Mouse (Mus musculus) ZHBTc4 (cell line): Measurements from ENCODE around the gene Ntn1.

ENCODE experiments used
- DNase-seq: peaks from one replicate; pipeline ENCODE4 v3.0.0-alpha.2; 2011; ENCODE audit warnings: low read depth, low spot score

The Ntn1 gene

DNA sequence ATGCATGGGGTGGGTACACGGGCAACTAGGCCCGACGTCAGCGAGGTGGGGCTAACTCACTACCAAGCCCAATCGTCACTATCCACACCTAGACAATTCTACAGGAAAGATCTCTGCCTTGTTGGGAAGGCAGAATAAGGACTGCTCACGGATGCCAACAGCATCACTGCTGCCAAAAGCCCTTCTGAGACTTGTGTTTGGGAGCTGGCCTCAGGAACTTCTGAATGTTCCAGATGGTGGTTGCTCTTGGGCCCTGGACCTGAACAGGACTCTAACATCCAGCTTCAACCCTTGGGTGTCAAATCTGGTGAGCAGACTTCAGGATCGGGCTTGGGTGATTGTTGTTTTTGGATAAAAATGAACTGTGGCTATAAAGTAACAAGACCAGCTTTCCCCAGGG is 61.3 kb downstream of the Ntn1 start:
- DNase-seq = no peak

- DNase-seq = no peak
Measured at GRCm38 (mm10) chr11:68331676-68332265, 68.9 kb downstream of the Ntn1 start.

DNA sequence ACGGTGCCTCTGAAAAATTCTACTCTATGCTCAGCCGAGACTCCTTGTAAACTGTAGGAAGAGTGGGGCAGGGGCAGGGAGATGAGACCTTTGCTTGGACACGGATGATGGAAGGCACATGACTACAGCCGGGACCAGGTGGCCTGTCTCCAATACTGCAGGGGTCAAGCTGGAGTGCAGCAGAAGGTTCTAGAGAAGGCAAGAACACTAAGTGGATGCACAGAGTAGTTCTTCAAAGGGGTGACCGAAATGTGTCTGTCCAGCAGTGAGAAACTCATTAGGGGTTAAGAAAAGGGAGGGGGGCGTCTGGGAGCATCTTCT is 69.5 kb downstream of the Ntn1 start:
- no peak for DNase-seq

DNA sequence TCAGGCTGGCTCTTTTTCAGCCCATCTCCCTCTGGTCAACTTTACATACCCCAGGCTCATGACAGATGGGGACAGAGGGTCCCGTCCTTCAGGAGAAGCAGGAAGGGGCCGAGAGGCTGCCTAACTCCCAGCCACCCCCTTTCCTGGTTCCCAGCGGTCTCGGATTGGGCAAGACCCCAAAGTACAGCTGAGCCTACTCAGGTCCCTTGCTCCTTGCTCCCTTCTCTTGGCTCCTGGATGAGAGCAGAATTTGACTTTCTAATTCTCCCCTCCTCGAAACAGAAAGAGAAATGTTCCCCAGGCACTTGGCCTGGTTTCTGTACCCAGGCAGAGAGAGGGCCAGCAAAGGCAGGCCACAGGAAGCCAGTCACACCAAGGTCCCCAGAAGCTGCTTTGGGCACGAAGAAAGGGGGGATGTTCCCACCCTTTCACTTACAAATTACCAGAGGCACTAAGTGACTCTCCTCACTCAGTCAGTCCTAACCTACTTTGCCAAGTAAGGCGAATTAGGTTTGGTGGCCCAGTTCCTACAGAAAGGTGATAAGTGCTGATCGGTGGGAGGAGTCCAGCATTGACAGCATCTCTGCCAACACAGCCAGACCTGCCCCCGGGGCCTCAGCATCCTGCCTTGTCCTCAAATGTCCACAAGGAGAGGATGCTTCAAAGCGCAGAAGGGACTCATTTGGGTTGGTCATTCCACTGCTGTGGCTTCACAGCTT is 70.1 kb downstream of the Ntn1 start:
- DNase-seq = no peak

DNA sequence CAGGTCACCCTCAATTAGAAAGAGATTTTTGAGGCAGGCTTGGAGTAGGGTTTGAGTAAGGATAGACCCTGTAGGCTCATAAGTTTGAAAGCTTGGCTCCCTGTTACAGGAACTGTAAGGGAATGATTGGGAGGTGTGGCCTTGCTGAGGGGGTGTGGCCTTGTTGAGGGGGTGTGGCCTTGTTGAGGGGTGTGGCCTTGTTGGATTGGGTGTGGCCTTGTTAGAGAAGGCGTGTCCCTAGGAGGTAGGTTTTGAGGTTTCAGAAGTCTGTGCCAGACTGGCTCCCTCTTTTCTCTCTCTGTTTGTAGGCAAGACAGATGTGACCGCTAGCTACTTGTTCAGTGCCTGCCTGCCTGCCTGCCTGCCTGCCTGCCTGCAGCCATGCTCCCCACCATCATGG is 75.8 kb downstream of the Ntn1 start:
- peak; percentile 83 for DNase-seq

DNA sequence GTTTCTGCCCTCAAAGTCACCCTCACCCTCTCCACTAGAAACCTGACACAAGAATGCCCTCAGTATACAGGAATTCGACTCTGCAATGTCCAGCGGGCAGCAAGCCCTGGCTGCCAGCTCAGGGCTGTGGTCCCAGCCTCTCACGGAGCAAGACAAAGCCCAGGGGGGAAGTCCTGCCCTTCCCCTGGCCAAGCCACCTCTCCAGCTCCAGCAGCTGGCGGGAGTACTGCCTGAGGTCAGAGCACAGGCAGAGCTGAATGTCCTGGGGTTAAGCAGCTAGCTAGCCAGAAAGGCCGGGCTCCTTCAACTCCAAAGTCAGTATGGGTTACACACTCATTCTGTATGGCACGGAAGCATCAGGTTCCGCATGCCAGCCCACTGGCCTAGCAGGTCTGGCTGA is 79.2 kb downstream of the Ntn1 start:
- no peak for DNase-seq

DNA sequence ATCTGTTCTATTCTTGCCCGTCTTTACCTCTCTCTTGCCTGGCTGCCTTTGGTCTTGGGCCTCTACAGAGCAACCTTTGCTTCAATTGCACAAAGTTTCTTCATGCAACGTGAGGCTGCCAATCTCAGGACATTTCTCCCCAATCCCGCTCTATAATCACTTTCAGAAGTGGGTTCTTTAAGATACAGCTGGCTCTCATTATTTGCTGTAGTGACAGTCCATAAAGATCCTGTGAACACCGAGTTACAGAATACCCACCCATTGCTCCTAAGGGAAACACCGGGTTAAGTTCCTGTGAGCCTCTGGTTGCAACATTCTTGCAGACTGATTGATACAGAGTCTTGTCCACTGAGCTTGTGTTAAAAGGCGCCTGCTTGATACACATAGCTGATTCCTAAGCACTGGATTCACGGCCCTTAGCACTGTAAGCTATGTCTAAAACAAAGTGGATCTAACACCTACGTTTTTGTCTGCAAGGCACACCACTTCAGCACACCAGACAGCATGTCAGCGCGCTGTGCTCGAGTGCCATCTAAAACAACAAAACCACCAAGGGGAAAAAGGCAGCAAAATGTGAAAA is 85.0 kb downstream of the Ntn1 start:
- no peak for DNase-seq

- no peak for DNase-seq
Measured at GRCm38 (mm10) chr11:68313861-68314260, 86.8 kb downstream of the Ntn1 start.

GRCm38 (mm10) chr11:68313065-68313464 is 87.6 kb downstream of the Ntn1 start:
- DNase-seq = no peak

DNA sequence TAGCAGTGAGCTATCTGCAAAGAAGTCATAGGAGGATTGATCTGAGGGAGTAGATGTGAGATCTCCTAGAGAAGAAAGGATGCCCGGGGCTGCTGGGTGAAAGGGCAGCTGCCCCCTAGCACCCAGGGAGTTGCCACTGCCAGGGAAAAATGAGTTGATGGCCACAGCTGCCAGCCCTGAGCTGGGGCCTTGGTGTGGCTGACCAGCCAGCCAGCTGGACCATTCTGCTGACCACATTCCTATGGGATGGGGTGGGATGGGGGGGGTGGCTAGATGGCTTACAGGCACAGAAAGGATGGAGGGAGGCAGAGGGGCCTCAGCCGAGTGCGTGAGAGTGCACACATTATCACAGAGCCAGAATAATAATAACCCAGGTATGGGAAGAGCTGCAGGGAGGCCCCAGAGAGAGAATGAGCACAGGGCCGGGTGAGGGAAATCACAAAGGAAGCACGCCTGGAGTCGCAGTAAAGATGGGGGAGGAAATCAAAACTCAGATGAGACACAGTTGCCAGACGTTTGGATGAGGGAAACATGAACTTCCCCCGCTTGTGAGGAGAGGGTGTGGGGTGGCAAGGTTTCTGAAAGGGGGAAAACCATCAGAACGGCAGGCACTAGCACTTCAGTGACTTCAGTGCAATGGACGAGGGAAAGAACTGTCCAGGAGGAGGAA is 91.6 kb downstream of the Ntn1 start:
- no peak for DNase-seq

- no peak for DNase-seq
Measured at GRCm38 (mm10) chr11:68305997-68306396, 94.6 kb downstream of the Ntn1 start.

- DNase-seq = no peak
Measured at GRCm38 (mm10) chr11:68302323-68302722, 98.3 kb downstream of the Ntn1 start.

GRCm38 (mm10) chr11:68301660-68302059 is 99.0 kb downstream of the Ntn1 start:
- no peak for DNase-seq

DNA sequence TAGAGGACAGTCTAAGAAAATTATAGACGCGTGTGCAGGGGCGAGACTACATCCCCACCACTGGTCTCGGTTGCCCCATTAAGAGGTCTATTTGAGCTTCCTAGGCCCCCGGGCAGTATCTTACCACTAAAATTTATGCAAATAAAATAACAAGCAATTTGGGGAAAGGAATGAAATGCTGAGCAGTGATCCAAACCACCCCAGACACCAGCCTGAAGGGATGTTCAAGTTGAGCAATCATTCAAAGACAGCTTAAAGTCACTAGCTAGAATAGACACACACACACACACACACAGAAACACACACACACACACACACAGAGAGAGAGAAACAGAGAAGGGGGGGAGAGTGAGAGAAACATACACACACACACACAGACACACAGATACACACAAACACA is 105.1 kb downstream of the Ntn1 start:
- no peak for DNase-seq

- DNase-seq = no peak
Measured at GRCm38 (mm10) chr11:68290631-68291030, 110.0 kb downstream of the Ntn1 start.

DNA sequence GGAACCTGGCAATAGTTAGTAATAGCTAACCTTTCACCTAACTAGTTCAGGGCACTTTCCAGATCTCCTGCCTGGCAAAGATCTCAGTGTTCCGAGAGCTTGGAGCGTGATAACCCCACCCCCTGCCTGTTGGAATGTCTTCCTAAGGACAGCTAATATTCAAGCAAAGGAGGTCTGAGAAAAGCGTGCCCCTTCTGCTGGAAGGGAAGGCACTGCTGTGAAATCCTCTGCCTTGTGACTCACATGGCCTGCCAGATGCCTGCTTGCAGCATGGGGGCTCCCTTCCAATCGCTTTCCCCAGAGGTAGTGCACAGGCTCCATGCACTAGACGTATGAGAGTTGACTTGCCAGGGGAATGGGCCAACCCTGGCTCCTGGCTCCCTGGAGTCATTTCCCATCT is 113.3 kb downstream of the Ntn1 start:
- DNase-seq = no peak

DNA sequence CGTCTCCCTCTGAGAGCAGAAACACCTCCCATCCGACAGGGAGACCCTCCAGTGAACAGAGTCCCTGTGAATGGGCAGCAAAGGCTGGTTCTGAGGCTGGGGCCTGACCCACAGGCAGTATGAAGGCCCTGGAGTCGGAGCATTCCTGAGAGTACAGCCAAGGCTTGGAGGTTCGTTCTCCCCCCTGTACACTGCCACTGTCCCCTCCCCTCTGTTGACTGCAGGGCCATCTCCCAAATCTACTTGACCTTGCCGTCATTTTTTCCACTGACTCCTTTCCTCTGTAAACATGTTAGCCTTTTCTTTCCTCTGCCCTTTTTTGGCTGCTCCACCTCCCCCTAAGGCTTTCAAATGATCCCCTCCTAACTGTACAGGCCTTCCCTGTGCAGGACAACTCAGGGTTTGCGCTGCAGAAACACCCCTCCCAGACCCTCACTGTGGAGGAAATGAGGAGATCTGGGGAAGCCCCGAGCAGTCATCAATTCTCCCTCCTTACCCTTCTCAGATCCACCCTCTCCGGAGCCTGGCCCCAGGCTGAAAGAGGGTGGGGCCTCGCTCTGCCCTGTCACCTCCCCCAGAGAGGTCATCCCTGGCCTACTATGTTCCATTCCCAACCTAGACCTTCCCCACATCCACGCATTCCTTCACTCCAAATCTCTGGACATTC is 114.3 kb downstream of the Ntn1 start:
- peak; percentile 77 for DNase-seq

- no peak for DNase-seq
Measured at GRCm38 (mm10) chr11:68285754-68286141, 114.9 kb downstream of the Ntn1 start.

DNA sequence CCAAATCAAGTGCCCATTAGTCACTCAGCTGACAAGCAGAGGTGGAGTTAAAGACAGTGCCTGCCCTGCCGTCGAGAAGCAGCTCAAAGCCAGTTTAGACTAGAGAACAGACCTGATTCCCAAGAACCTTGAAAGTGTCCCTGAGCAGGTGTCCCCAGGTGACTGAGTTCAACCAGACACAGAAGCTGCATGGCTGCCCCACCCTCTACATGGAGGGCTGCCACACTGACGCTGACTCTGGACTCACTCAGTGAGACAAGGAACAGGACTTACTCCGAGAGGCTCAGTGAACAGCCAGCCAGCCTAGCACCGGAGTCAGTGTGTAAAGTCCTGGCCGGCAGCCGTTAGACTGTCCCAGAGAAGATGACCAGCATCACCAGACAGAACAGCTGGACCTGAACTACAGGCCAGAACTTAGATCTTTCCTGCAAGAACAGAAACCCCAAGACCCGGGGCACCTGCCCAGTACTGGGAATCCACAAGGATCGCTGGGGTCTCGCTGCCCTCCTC is 120.6 kb downstream of the Ntn1 start:
- DNase-seq = no peak

- no peak for DNase-seq
Measured at GRCm38 (mm10) chr11:68276945-68277344, 123.7 kb downstream of the Ntn1 start.

- no peak for DNase-seq
Measured at GRCm38 (mm10) chr11:68274331-68274811, 126.3 kb downstream of the Ntn1 start.

- no peak for DNase-seq
Measured at GRCm38 (mm10) chr11:68273855-68274254, 126.8 kb downstream of the Ntn1 start.
